Mouse (Mus musculus) lung, adult 2 months (tissue): ENCODE results near the gene Thbs1.

ENCODE experiments used
- CTCF ChIP-seq: fragments of 200-500 bp; IDR thresholded peaks from 2 replicates; pipeline ENCODE4 v1.5.1; 2011; ENCODE audit warnings: mild to moderate bottlenecking, low read length, control low read depth; ENCODE audit not compliant: insufficient read depth
- POLR2A ChIP-seq: fragments of 200-500 bp; IDR thresholded peaks from 2 replicates; pipeline ENCODE4 v1.6.1; 2011; ENCODE audit warnings: low read depth, mild to moderate bottlenecking, control low read depth, low read length, borderline replicate concordance; ENCODE audit errors: extremely low read depth

DNA sequence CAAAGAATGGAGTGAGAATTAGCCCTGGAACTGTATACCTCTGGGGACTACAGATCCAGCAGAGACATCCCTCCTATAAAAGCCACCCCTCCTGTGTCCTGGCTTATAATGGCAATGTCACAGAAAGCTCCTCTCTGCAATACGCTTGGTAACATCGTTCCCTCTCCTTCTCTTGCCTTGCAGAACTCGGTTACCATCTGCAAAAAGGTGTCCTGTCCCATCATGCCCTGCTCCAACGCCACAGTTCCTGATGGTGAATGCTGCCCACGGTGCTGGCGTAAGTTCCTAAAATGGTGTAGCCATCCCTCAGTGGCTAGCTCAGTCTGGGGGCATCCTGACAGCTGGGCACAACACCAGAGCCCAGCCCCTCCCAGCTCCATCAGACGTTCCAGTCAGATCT, 4.0 kb downstream of the Thbs1 start:
- no peak for TF ChIP-seq POLR2A
- no peak for TF ChIP-seq CTCF
